Mouse (Mus musculus) heart, embryonic 13.5 days (tissue): ENCODE data around the gene Gstt2. TPM values are rescaled to one million over a fixed set of nuclear protein-coding genes. Genes with fewer than 3 reads are reported as not detected.

Experiments
- ATAC-seq: fragments of 200-750 bp; cut with Nextera tagmentation; 2 replicates; pipeline ENCODE4 v1.8.0; 2017; ENCODE audit warnings: moderate TSS enrichment; ENCODE audit not compliant: insufficient number of reproducible peaks, low FRiP score, low TSS enrichment; ENCODE audit errors: extremely low read depth
- H3K27ac ChIP-seq: fragments of 300-500 bp; sonication (generic); replicated peaks from 2 replicates; pipeline ENCODE4 v1.5.1; 2015; ENCODE audit warnings: moderate library complexity, mild to moderate bottlenecking, inconsistent platforms
- H3K27me3 ChIP-seq: fragments of 300-500 bp; sonication (generic); replicated peaks from 2 replicates; pipeline ENCODE4 v1.6.1; 2015; ENCODE audit warnings: mild to moderate bottlenecking, inconsistent platforms
- H3K36me3 ChIP-seq: fragments of 300-500 bp; sonication (generic); 2 replicates; pipeline ENCODE4 v1.6.1; 2015; ENCODE audit warnings: mild to moderate bottlenecking, inconsistent platforms
- H3K4me1 ChIP-seq: fragments of 300-500 bp; sonication (generic); 2 replicates; pipeline ENCODE4 v1.6.1; 2015; ENCODE audit warnings: inconsistent platforms
- H3K4me2 ChIP-seq: fragments of 300-500 bp; sonication (generic); 2 replicates; pipeline ENCODE4 v1.6.1; 2015; ENCODE audit warnings: inconsistent platforms, mild to moderate bottlenecking, moderate library complexity
- H3K4me3 ChIP-seq: fragments of 300-500 bp; sonication (generic); 2 replicates; pipeline ENCODE4 v1.5.1; 2015; ENCODE audit warnings: moderate library complexity, mild to moderate bottlenecking, inconsistent platforms
- H3K9ac ChIP-seq: fragments of 300-500 bp; sonication (generic); 2 replicates; pipeline ENCODE4 v1.6.1; 2015; ENCODE audit warnings: inconsistent platforms, mild to moderate bottlenecking, moderate library complexity
- H3K9me3 ChIP-seq: fragments of 300-500 bp; sonication (generic); 2 replicates; pipeline ENCODE4 v1.6.1; 2016; ENCODE audit warnings: inconsistent platforms
- WGBS: fragments of 180-500 bp; shearing (Covaris S2); methylation state at CpG from one replicate; pipeline ENCODE4 v1.1.7; 2015; ENCODE audit warnings: mixed read lengths; 5-methylcytosine and 5-hydroxymethylcytosine counted together
- polyA plus RNA-seq: library from polyadenylated mRNA; unstranded; fragments of >200 nt; fragmentation: Nextera tagmentation; extraction: Ambion mirVana; gene quantifications from 2 replicates; pipeline ENCODE4 v1.2.1, GENCODE M21; 2015

Gene Gstt2
- 9.5 and 13.0 TPM in 2 replicates for polyA plus RNA-seq

DNA sequence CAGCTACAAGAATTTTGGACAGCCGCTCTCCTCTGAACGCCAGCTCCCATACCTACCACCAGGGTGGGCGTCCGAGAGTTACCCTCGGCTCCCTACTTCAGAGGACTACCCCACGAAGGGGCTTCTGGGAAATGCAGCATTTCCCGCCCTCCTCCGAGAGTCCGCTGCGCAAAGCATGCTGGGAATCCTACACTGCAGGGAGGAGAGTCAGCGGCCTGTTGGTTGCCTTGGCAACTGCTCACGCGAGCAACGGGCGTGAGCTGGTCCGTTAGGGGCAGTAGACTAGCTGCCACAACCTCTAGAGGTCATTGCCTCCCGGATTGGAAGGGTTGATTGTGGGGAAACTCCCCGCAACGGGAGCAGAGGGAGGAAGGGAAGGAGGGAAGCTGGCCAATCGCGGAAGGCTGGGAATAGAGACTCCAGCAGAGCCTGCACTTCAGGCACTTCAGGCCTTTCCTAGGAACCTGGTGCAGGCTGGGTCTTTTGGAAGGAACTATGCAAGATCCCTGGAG, at the start of gene Gstt2:
Gene Gstt2 (minus strand): TSS at position 177 of the 512 bp plus-strand sequence.
- Histone ChIP-seq H3K27ac (peak within 1 kb of the TSS; percentile 84), H3K4me2 (peak within 1 kb of the TSS; percentile 87), H3K4me1 (peaks cover 50% of the 10 kb centered on the region), H3K27me3 (peaks cover 19% of the 10 kb centered on the region), H3K9ac (peak within 1 kb of the TSS; percentile 80), H3K9me3 (no peaks in the 10 kb centered on the region), H3K4me3 (peak within 1 kb of the TSS; percentile 55), H3K36me3 (no peaks in the 10 kb centered on the region)
- ATAC-seq: peak; percentile 80
- WGBS: under 1% methylated on average over 21 of the region's 21 CpGs

DNA sequence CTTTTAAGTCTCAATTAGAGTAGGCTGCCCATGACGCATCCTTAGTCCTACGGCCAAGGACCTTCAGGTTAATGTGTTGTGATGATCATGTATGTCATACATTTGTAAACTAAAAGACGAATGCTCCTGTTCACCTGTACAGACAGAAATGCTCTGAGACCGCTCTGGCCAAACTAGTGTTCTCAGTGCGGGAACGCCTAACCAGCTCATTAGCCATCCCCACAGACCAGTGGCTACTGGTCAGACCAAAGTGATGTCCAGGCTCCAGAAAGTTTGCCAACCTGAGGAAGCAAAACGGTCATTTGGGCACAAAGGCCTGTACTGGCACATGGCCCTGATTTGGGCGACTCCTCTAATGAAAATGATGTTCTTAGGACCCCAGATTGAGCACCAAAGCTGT, 47.5 kb upstream of the Gstt2 start:
- no peak overlapping the region for H3K4me3 ChIP-seq
- H3K27me3 ChIP-seq: peaks cover 12% of the 10 kb centered on the region
- peaks cover 16% of the 10 kb centered on the region for H3K4me1 ChIP-seq
- H3K4me2 ChIP-seq: no peak overlapping the region
- no peak overlapping the region for H3K9ac ChIP-seq
- 86% methylated on average over 8 of the region's 8 CpGs for WGBS
- ATAC-seq: no peak
- H3K9me3 ChIP-seq: no peaks in the 10 kb centered on the region
- no peak overlapping the region for H3K27ac ChIP-seq
- no peaks in the 10 kb centered on the region for H3K36me3 ChIP-seq

DNA sequence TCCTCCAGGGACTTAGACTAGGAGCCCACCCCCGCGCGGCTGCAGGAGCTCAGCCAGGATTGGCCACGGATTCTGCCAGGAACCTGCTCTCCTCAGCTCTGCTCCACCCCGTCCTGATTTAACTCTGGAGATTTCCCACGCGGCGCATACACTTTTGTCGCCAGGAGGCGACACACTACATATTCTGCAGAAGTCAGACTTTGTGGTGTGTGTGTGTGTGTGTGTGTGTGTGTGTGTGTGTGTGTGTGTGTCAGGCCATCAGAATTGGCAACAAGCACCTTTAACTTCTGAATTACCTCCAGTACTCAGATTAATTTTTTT, 46.0 kb upstream of the Gstt2 start:
- Histone ChIP-seq H3K4me3 (peak overlapping the region; percentile 31), H3K4me2 (peak overlapping the region; percentile 60), H3K36me3 (no peaks in the 10 kb centered on the region), H3K4me1 (peaks cover 6% of the 10 kb centered on the region; the same call in 1 of the 2 replicates), H3K9me3 (no peaks in the 10 kb centered on the region), H3K27me3 (peaks cover 12% of the 10 kb centered on the region), H3K27ac (0 out of 2 replicates have a peak overlapping the region, but pooled peaks have one; percentile 28), H3K9ac (peak overlapping the region; percentile 66)
- WGBS: 4% methylated on average over 10 of the region's 10 CpGs
- ATAC-seq: 0 out of 2 replicates have a peak, but pooled peaks have one; percentile 59

DNA sequence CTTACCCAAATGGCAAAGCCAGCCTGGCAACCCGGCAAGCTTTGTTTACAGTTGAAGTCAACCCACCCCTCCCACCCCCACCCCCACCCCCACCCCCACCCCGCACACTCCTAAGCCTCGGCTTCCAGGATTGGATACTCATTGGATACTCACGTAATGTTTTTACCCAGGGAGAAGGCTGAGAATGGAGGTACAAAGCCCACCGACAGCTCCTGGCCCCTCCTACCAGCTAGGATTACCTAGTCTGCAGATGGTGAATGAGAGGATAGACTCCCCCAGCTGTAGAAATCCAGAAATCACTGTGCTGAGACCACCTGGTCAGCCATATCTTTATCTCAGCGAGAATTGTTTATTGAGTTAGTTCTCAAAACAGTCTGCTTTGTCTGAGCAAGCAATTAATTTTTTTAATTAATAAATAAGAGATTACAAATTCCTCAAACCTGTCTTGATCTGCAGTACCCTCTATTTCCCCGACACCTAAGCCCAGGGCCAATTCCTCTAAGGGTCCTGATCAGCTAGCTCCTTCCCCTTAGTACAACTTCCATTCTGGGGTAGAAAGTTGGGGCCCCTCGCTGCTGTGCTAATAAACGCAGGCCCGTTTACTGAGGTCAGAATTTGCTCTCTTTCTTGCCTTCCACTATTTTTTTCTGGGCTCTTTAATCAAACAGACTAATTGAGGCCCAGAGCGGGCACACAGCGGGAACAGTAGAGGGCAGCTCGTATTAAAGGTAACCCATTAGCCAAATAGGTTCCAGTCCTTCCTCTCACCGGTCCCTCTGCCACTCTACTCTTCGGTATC, 45.4 kb upstream of the Gstt2 start:
- Histone ChIP-seq H3K36me3 (no peaks in the 10 kb centered on the region), H3K4me2 (peak overlapping the region; percentile 60), H3K4me1 (peaks cover 5% of the 10 kb centered on the region; the same call in 1 of the 2 replicates), H3K9me3 (no peaks in the 10 kb centered on the region), H3K27ac (0 out of 2 replicates have a peak overlapping the region, but pooled peaks have one; percentile 55), H3K27me3 (peaks cover 12% of the 10 kb centered on the region), H3K9ac (peak overlapping the region; percentile 66), H3K4me3 (peak overlapping the region; percentile 31)
- 11% methylated on average over 15 of the region's 15 CpGs for WGBS
- no peak for ATAC-seq

DNA sequence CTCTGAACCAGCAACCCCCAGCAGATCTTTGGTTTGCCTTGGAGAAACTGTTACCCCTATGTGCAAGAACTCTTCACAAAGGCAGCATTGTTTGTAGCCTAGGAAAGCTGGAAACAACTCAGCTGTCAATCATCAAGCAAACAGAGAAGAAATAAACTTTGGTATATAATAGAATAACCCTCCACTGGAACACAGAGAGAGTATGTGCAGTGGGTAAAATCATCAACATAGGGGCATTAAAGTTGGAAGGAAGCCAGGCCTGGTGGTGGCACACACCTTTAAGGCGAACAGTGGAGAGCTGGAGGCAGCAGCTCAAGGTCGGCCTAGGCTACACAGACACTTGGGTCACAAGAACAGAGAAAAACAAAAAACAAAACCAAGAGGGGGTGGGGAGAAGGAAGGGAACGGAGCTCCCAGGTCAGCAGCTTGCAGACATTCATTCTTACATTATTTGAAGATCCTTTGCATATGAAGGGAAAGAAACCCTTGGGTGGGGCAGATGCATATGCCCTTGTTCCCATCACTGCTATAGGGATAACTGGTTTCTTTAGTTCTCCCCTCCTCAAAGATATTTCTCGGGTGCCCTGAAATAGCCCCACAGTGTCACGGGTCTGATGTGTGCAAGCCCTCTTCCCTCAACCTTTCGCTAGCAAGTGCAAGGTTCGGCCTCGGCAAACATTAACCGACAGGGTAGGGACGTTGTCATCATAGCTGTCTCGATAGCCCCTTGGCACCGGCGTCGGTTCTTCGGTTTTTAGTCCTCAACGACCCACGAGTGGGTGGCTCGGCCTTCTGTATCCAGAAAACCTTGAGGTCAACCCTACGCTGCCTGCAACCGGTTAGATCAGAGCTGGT, 44.6 kb upstream of the Gstt2 start:
- ATAC-seq: no peak
- Histone ChIP-seq H3K27ac (peak overlapping the region; percentile 55), H3K9ac (no peak overlapping the region), H3K4me1 (peaks cover 5% of the 10 kb centered on the region; the same call in 1 of the 2 replicates), H3K36me3 (no peaks in the 10 kb centered on the region), H3K4me2 (no peak overlapping the region), H3K9me3 (no peaks in the 10 kb centered on the region), H3K27me3 (peaks cover 12% of the 10 kb centered on the region), H3K4me3 (no peak overlapping the region)
- WGBS: 23% methylated on average over 20 of the region's 20 CpGs

DNA sequence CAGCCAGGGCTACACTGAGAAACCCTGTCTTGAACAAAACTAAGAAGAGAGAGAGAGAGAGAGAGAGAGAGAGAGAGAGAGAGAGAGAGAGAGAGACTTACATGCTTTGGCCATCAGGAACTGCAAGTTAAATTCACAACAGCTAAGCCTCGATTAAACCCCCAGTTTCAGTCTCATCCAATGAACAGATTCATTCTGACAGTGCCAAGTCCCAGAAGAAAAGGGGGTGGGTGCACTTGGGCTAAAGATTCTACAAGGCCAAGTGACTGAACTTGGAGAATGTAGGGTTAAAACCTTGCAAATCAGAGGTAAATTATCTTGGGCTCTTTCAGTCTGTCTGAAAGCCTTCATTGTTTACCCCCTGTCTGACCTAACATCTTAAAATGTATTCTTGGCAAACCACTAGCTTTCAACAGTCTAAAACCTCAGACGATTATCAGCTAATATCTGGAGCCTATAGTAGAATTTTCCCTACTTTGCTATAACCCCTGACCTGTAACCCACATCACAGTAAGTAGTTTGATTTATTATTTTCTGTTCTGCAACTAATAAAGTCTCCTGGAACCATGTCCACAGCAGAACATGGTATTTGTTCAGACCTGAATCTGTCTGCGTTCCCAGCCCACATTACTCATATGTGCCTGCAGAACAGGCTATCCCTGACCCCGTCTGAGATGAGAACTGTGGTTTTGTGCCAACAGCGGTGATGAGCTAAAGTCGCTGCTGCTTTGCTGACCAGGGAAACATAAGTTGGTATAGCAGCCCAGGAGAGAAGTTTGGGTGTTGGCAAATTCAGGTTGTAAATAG, 43.8 kb upstream of the Gstt2 start:
- no peak for ATAC-seq
- no peak overlapping the region for H3K4me2 ChIP-seq
- H3K4me3 ChIP-seq: no peak overlapping the region
- no peaks in the 10 kb centered on the region for H3K36me3 ChIP-seq
- H3K27me3 ChIP-seq: peaks cover 12% of the 10 kb centered on the region
- WGBS: 56% methylated on average over 6 of the region's 6 CpGs
- H3K27ac ChIP-seq: peak overlapping the region; percentile 55
- no peak overlapping the region for H3K9ac ChIP-seq
- H3K9me3 ChIP-seq: no peaks in the 10 kb centered on the region
- H3K4me1 ChIP-seq: peaks cover 5% of the 10 kb centered on the region; the same call in 1 of the 2 replicates

DNA sequence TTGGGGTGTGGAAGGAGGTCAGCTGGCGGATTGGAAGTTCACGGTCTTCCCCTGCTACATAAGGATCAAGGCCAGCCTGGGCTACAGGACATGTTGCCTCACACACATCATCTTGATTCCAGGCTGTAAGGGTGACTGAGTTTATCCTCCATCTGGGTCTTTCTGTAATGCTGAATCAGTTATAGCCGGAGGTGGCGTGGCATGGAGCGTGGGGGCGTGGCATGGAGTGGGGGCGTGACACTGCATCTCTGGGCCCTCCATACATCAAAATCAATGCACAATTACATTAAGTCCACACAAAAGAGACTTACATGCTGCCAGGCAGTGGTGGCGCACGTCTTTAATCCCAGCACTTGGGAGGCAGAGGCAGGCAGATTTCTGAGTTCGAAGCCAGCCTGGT, 43.1 kb upstream of the Gstt2 start:
- no peak for ATAC-seq

DNA sequence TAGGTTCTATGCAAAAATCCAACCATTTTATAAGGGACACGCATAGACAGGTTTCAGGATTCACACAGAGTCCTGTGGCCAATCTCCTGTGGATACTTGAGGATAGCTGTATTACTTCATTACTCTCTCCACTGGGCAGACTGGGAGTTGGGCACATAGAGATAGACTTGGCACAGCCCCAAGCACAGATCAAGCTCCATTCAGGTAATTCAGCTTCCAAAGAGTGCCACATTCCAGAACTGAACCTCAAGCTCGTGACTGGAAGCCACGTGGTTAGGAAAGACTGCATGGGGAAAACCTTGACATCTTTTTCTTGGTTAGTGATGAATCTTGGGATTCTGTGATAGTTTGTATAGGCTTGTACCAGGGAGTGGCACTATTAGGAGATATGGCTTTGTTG, 41.6 kb upstream of the Gstt2 start:
- Histone ChIP-seq H3K9ac (no peak overlapping the region), H3K27me3 (peaks cover 12% of the 10 kb centered on the region), H3K36me3 (no peaks in the 10 kb centered on the region), H3K9me3 (no peaks in the 10 kb centered on the region), H3K27ac (no peak overlapping the region), H3K4me3 (no peak overlapping the region), H3K4me2 (no peak overlapping the region), H3K4me1 (peaks cover 7% of the 10 kb centered on the region)
- WGBS: 80% methylated on average over 3 of the region's 3 CpGs
- no peak for ATAC-seq

More for the DNA sequence above, 43.1 kb upstream of the Gstt2 start:
- 94% methylated on average over 10 of the region's 10 CpGs for WGBS
- peak overlapping the region; percentile 54; the same call in 1 of the 2 replicates for H3K27ac ChIP-seq
- peaks cover 12% of the 10 kb centered on the region for H3K27me3 ChIP-seq
- no peak overlapping the region for H3K4me2 ChIP-seq
- H3K4me1 ChIP-seq: peaks cover 5% of the 10 kb centered on the region; the same call in 1 of the 2 replicates
- H3K4me3 ChIP-seq: no peak overlapping the region
- H3K9ac ChIP-seq: no peak overlapping the region
- H3K9me3 ChIP-seq: no peaks in the 10 kb centered on the region
- no peaks in the 10 kb centered on the region for H3K36me3 ChIP-seq

DNA sequence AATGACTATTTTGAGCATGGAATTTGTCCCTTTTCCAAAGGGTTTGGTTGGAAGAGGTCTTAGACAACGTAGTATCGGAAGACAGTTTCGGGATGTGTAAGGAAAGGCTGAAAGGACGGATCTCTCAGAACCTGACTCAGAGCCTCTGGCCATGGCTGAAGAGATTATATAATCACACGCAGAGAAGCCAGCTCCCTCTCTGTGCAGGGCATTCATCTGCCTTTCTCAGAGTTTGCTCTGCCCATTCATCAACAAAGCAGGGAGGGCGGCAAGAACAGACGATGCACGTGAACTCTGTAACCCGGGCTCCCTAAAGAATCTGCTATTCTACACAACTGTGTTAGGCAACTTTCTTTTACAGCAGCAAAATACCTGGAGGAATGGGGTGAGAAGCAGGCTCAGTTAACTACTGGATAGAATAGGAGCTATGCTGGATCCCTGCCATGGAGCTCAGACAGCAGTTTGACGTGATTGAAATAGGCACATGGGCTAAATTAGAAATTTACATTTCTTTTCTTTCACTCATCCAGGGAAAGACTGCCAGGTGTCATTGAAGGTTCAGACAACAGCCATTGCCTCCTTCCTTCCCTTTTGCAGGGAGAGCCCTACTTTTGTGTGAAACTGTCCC, 36.4 kb upstream of the Gstt2 start:
- H3K9ac ChIP-seq: peak overlapping the region; percentile 75
- no peaks in the 10 kb centered on the region for H3K27me3 ChIP-seq
- 35% methylated on average over 10 of the region's 10 CpGs for WGBS
- peaks cover 16% of the 10 kb centered on the region for H3K4me1 ChIP-seq
- no peaks in the 10 kb centered on the region for H3K9me3 ChIP-seq
- no peaks in the 10 kb centered on the region for H3K36me3 ChIP-seq
- peak overlapping the region; percentile 69 for H3K4me2 ChIP-seq
- peak overlapping the region; percentile 43; the same call in 1 of the 2 replicates for H3K4me3 ChIP-seq
- ATAC-seq: no peak
- H3K27ac ChIP-seq: peak overlapping the region; percentile 71

DNA sequence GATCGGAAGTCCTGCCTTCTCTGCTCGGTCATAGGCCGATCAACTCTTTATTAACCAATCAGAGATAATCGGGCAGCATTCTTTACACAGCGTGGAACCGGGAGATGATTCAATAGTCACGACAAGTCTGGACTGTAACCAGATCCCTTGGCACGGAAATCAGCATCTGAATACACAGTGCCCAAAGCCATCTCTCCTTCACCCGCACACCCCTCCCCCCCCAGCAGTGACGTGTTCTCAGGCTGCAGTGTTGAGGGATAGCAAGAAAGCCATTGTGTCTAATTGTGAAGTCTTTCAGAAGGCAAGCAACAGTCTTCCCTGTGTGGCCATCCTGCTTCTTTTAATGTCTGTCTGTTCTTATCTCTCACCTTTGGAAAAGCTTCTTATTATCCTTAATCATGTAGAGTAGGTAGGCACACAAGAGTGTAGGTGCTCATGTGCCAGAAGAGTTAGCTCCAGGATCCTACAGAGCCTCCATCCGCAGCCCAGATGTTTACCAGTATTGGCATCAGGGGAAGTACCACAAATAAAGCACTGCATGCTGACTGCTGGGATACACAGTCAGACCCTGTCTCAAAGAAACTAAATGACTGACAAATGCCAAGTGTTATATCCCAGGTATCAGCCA, 35.8 kb upstream of the Gstt2 start:
- Histone ChIP-seq H3K4me1 (peaks cover 16% of the 10 kb centered on the region), H3K27ac (peak overlapping the region; percentile 71), H3K4me3 (peak overlapping the region; percentile 43), H3K4me2 (peak overlapping the region; percentile 69), H3K36me3 (no peaks in the 10 kb centered on the region), H3K9ac (peak overlapping the region; percentile 75), H3K9me3 (no peaks in the 10 kb centered on the region), H3K27me3 (no peaks in the 10 kb centered on the region)
- 2% methylated on average over 11 of the region's 11 CpGs for WGBS
- peak; percentile 88 for ATAC-seq
